Mouse (Mus musculus) T-helper 2 cell (primary cell): Measurements from ENCODE around the gene Pkn2.

Experiments
- in situ Hi-C: fragments of 300-600 bp; cut with MboI, MseI; formaldehyde crosslinking; loops from one replicate; pipeline ENCODE4 v1.15.1; 2025; ENCODE audit warnings: high pct_unique_total_duplicates

The Pkn2 gene

DNA sequence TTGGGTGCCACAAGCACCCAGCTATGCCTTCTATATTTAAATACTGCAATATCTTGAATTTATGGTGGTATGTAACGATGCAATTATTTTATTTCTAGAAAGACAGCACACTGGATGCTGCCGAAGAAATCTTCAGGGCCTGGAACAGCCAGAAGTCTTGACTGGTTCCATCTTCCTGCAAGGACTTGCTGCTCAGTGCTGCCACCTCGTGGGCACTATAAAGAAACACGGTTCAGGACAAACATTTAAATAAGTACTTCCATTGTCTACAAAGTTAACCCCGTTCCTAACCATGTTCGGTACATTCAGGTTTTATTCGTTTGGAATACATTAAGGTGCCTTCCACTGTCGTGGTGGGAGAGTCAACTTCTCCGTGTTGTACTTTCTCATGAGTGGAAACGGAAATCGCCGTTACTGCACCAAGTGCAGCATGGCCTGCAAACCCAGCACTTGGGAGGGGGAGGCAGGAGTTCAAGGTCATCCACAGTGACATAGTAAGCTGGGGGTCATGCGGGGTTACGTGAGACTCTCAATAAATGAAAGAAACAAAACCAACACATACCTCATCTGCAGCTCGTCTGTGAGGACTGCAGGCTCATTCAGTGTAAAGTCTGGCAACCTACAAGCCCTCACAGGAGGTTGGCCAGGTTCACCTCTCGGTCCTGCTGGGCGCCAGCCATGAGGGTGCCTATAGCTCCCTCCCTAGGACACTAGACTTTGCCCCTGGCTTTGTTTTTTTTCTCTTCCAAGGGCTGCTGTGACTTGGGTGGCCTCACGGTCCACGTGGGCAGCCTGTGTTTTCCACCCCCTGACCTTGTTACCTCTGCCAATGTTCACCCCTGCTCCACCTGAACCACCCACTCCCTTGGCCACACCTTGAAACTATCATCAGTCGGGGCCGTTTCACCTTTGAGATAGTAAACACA is 137.6 kb downstream of the Pkn2 start:
- in situ Hi-C loops, result loop anchor here (10.0 kb wide), 1 partner anchor 1151 kb away; no protein-coding TSS in a partner anchor
